Mouse (Mus musculus): ENCODE data around the gene Ceacam9.

The Ceacam9 gene

DNA sequence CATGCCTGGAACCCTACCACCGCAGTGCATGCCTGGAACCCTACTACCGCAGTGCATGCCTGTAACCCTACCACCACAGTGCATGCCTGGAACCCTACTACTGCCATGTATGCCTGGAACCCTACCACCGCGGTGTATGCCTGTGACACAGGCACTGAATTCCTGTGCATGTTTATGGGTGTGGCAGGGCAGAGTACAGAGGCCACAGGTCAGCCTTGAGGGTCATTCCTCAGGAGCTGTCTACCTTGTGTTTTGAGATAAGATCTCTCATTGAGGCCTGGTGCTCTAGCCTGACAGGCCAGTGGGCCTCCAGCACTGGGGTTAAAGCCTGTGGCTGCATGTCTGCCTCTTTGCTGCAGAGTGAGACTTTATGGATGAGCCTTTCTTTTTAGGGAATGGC lies 23.6 kb downstream of the Ceacam9 start:
- DNase-seq, result no peak

GRCm38 (mm10) chr7:16746093-16746492 lies 24.4 kb downstream of the Ceacam9 start:
- peak; percentile 56 to 71 for DNase-seq

DNA sequence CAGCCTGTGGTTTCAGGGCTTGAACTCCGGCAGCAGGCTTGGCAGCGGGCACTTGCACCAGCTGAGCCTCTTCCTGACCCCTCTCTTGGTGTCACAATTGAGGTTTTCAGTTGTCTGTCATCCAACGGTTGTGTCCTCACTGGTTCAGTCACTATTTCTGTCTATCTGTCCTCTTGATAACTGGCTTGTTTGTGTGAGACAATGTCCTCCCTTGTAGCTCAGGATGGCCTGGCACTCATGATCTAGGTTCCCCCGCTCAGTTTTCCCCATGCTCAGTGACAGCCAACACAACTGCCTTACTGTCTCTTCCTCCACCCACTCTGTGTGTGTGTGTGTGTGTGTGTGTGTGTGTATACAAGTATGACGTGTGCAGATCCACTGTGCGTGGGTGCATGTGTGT lies 25.9 kb downstream of the Ceacam9 start:
- no peak for DNase-seq

- no peak for DNase-seq
These were observed 30.3 kb downstream of the Ceacam9 start for GRCm38 (mm10) chr7:16752016-16752415.

- peak; percentile 21 to 40 for DNase-seq
These were observed 33.8 kb downstream of the Ceacam9 start for GRCm38 (mm10) chr7:16755362-16756017.

DNA sequence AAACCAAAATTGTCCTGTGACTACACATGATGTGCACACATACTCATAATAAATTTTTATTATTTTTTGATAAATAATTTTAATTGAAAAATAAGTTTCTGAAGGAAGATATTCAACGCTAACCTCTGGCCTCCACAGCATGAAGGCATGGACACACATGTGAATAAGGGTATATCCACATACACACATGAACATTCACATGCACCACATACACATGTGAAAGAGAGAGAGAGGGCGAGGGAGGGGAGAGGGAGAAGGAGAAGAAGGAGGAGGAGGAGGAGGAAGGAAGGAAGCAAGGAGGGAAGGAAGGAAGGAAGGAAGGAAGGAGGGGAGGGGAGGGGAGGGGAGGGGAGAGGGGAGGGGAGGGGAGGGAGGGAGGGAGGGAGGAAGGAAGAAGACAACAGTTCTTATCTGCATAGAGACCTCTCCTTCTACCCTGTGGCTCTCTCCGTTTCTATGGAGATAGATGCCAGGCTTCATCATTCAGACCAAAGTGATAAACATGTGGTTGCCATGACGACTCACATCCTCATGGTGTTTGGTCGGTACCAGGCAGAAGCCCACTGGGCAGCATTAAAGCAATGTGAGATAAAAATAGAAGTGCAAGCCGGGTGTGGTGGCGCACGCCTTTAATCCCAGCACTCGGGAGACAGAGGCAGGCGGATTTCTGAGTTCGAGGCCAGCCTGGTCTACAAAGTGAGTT lies 37.3 kb downstream of the Ceacam9 start:
- no peak for DNase-seq

GRCm38 (mm10) chr7:16760292-16760691 lies 38.6 kb downstream of the Ceacam9 start:
- peak; percentile 66 to 79 for DNase-seq

DNA sequence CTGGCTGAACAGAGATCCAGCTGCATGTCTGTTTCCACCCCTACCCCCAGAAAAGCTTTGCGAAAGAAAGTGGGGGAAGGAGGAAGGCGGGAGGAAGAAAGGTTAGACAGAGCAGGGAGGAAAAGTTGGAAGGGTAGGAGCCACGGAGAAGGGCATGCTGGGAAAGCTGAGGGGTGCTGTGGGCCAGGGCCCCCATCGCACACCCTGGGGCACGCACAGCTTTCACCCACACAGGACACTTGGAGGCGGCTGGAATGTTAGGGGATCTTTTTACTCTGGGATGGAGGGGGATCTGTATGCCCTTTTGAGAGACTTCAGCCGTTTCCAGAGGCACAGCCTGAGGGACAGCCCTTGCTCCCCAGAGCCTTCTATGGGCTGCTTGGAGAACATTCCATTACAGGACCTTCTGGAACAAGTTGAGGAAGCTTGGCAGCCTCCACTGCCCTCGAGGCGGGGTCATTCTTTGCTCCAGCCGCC lies 39.3 kb downstream of the Ceacam9 start:
- DNase-seq, result peak; percentile 79 to 85

DNA sequence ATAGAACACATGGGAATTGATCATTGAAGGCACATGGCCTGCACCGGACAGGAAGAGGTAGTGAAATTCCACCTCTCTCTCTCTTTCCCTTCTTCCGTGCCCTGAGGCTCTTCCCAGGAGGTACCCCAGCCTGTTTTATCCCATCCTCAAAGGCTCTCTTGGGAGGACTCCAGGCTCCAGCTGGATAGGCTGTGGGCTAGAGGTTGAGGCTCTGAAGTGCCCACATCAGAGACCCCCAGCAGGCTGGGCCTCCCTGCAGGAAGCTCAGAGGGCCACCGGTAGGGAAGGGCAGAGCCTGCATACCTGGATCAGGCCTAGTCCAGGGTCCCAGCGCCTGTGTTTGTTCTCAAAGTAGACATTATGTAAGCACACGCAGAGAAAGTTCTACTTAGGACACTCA lies 39.9 kb downstream of the Ceacam9 start:
- DNase-seq, result peak; percentile 23 to 25

DNA sequence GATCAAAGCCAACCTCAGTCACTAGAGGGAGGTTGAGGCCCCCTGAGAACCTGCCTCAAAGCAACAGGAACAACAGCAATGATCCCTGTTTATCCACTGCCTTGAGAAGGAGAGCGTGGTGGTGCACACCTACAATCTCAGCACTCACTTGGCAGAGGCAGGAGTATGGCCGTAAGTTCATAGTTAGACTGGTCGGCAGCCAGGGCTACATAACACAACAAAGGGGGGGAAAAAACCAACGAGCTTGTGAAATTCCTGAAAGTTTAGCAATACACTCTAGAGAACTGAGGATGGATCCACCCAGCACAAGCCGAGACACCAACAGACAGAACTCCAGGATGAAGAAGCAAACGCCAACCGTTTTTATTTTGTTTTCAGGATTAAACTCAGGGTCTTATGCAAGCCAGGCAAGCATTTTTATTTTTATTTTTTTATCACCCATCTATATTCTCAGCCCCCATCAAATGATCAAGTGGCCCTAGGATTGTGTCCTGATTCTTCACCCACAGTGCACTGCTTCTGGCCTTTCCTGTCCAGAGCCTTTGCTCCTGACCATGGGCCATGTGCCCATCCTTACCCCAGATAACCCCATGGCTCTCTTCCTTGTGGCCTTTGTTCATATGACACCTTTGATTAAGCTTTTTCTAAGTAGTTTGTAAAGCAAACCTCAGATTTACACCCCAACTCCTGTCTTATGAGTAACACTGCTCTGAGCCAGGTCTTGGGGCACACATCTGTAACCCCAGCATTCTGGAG lies 41.9 kb downstream of the Ceacam9 start:
- no peak for DNase-seq

DNA sequence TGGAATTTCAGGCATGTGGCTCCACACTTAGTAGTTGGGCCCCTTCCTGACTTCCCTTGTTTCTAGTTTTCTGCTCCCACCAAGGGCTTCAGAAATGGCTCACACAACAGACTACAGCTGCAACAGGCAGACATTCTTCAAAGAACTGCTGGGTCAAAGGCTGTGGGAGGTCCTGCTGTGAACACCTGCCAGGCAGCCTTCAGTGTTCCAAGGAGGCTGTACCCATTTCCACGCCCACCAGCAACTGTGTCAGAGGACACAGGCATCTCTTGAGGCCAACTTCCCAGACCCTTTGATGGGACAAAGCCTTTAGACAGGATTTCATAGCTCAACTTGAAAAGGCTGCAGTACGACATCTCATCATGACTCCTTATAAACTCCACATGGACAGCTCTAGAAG lies 44.7 kb downstream of the Ceacam9 start:
- DNase-seq, result no peak
